Mouse (Mus musculus): ENCODE measurements at regions not wholly inside any gene's neighbourhood (a gene's known extent, or its start where the extent isn't known, plus 50 kb on each side); places are given as distances from the start of the nearest gene placed in this dataset.

DNA sequence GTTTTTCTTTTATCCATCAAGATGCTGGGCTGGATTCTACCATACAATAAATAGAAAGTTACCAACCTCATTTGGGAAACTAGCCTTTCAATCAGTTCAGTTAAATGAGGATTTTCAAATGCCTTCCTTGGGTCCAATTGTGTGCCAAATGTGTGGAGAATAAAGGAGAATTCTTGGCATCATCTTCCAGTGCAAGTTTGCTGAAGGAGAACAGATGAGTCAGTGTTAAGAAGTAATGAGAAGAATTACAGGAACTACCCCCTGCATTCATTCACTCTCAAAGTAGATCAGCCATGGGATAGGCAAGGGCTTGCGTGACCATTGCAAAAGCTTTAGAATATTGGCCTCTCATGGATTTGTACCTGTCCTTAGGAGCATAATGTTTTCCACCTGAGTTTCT is 193.4 kb upstream of the Man1a start:
- no peak for DNase-seq

- DNase-seq, result no peak
Observed at GRCm38 (mm10) chr10:54269354-54269753, 192.9 kb upstream of the Man1a start.

- DNase-seq, result no peak
Observed at GRCm38 (mm10) chr10:54266656-54267055, 190.2 kb upstream of the Man1a start.

DNA sequence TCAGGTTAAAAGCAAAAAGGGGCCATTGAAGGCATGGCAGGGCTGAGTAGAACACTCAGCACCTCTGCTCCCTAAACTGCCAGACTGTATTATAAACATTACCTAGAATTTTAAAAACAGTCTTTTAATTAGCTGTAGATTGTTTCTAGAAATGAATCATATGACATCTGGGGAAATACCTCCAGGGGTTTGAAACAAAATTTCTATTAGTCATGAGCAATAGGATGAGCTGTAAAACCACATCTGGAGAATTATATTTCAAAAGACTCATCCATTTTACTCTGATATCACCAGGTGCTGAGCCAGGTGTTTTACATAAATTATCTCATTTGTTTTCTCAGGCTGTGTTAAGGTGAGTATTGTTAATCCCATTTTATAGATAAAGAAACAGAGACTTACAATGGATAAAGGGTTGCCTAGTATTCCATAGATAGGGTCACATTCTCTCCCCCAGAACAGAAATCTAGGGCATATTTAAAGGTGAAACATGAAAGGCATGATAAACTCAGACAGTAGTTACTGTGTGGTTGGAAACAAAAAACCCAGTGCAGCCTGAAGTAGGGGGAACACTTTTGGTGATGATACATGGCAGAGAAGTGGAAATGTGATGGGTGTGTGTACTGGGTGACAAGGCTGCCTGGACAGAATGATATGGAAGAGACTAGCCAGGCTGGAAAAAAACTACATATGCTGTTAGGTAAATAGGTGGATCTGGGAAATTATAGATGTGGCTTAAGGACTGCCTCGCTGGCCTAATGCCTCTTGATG is 178.6 kb upstream of the Man1a start:
- no peak for DNase-seq

GRCm38 (mm10) chr10:54244995-54245394 is 168.6 kb upstream of the Man1a start:
- no peak for DNase-seq

DNA sequence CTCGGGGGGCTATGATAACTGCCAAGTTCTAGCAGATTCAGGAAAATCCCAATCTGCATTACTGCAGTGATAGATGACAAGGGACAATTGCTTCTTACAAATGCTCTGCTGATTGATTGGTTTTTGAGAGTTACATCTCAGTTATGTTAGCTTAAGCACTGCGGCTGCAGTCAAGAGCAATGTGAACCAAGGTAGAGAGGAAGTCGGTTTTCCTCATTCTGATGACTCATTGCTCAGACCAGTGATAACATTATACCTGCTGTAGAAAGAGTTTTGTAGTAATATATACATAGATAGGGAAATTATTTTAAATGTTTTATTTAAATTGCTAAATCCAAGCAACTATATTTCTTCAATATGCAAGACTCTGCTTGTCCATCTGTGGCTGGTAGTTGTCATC is 126.0 kb upstream of the Man1a start:
- DNase-seq, result no peak

DNA sequence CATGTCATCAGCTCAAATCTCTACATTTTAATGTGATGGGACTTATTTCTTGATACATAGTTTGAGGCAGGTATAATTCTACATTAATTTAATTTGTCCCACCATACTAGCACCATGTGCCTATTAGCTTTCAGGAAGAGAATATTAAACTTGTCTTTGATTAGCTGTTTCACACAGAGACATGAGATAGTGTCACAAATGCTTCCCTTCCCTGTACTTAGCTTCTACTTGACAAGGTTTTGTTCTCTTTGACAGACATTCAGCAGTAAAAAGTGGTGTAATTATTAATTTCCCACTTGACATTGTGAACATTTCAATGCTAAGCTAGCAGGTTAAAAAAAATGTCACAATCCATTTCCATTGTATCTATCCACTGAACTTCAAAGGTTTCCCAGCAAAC is 125.3 kb upstream of the Man1a start:
- no peak for DNase-seq

GRCm38 (mm10) chr10:54182670-54183069 is 106.3 kb upstream of the Man1a start:
- DNase-seq, result no peak

- DNase-seq, result no peak
Observed at GRCm38 (mm10) chr10:54169320-54169719, 92.9 kb upstream of the Man1a start.

DNA sequence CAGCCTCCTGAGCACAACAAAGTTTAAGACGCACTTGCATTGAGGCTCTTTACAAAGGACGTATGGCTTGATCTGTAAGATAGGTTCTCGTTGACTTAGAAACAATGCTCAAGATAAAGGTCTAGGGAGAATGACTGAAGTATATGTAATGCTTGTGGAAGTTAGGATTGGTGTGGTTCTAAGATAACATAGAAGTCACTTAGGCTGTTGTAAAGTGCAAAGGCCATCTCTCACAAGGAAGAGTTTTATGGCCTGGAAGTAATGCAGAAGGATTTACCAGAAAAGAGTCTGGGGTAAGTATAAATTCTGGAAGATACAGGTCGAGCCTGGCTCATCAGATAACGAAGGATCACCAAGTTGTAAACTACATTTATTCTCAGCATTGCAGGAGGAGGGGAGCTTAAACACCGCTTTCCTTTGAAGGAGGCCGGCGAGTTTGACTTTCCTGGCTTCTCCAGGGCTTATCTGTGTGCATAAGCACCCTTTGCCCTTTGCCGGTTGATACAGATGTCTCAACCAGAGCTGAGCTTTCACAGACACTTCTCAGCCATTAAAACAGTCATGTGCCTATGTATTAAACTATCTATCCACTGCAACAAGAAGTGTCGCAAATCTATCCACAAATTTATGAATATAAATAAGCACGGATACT is 84.8 kb upstream of the Man1a start:
- DNase-seq, result no peak

DNA sequence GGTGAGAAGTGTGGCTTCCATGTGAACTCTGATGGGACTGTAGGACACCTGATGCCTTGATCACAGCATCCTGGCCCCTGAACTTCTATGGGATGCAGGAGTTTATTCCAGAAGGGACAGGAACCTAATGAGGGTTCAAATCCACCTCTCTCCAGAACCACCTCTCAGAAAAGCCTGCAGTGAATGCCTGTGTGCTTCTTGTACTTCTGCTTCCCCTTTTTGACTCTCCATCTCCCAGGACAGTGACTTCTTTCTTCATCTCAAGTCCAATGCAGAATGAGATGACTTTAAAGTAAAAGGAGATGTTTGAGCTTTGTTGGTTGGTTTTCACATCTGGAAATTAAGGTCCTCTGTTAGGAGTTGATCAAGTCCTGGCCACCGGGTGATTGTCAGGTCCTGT is 77.5 kb upstream of the Man1a start:
- DNase-seq, result peak; percentile 3 to 7

- DNase-seq, result no peak
Observed at GRCm38 (mm10) chr10:54132634-54133033, 56.2 kb upstream of the Man1a start.
